Mouse (Mus musculus) G1E (cell line): ENCODE results near the gene Kmt5b.

Experiments
- CTCF ChIP-seq: IDR thresholded peaks from 2 replicates; pipeline ENCODE4 v1.5.1; 2012; ENCODE audit warnings: low read depth, low read length, inconsistent platforms, mixed read lengths
- GATA1 ChIP-seq: IDR thresholded peaks from 2 replicates; pipeline ENCODE4 v1.6.1; 2012; ENCODE audit warnings: borderline replicate concordance, low read length, inconsistent platforms, mixed read lengths
- POLR2AphosphoS5 ChIP-seq: IDR thresholded peaks from 2 replicates; pipeline ENCODE4 v1.6.1; 2012; ENCODE audit warnings: low read depth, low read length, inconsistent platforms; ENCODE audit not compliant: insufficient replicate concordance
- TAL1 ChIP-seq: conservative IDR thresholded peaks from 2 replicates; pipeline ENCODE4 v1.6.1; 2012; ENCODE audit warnings: low read depth, low read length, inconsistent platforms, mixed read lengths

GRCm38 (mm10) chr19:3767276-3767780 is at the start of gene Kmt5b:
- no peak for TF ChIP-seq GATA1
- TF ChIP-seq CTCF = no peak
- no peak for TF ChIP-seq TAL1
- TF ChIP-seq POLR2AphosphoS5 = no peak
